Mouse (Mus musculus) cerebellum, adult 18-20 months (tissue): ENCODE data around the gene Exoc1.

ENCODE experiments used
- DNase-seq, 2 experiments: peaks; one replicate each; pipeline ENCODE4 v3.0.0; 2021

Exoc1 gene

DNA sequence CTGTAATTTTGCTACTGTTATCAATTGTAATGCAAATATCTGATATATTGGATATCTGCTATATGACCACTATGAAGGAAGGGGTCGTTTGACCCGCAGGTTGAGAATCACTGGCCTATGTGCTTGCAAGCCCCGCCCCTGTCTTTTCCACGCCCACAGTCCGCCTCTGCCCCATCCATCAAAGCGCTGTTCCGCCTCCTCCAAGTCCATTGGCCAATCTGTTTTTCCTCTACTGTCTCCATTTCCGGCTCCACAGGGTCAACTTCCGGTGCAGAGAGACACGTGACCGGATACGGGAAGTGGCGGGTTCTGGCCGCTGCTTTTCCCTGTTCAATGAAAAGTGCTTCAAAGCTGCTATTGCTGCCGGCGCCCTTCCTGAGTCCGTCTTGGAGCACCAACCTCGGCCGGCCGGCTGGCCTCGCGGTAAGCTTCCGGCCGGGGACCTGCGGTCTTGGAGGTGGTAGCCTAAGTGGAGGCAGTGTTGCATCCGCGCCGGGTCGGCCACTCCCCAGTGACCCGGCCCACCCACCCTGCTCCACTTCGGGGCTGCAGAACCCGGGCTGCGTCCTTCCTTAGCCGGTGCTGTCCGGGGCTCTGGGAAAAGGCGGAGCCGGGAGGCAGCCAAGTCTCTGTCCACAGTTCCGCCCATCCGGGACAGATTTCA is at the start of gene Exoc1:
Gene Exoc1 (plus strand): TSS at position 272 of the 664 bp plus-strand sequence.
- DNase-seq = peak; percentile 94 to 96

DNA sequence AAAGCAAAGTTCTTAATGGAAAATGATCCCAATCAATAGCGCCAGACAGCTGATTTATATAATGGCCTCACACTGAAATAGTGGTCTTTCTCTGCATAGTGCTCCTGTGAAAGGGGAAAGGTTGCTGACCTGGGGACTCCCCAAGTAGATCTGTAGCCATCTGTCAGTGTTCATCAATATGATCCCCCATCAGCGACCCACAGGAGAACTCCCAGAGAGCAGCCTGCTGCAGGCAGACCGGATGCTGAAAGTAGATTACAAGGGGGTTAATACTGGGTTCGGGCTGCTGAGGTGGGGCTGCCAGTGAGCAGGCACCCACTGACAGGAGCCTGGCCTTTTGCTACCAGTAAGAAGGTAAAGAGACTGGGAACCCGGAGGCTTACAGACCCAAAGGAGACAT is 45.3 kb upstream of the Exoc1 start, which contains the start of gene Gm7271:
Gene Gm7271 (plus strand): TSS at position 230 of the 400 bp plus-strand sequence.
- no peak for DNase-seq

DNA sequence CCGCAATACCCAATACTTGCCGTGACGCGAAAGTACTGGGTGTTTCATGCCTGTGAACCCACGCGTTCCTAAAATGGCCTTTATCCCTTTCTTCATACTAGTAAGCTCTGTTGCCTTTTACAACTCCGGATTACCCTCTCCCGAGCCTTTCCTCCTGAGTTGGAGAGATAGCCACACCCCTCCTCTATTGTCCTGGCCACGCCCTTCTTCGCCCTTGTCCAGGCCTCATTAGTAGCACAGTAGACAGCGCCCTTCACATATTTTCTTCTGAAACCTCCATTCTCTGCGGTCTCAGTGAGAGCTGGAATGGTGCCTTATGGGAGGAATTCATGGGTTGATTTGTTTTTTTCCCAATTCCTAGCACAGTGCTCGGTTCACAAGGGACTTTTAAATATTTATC is 34.0 kb upstream of the Exoc1 start:
- DNase-seq = no peak

DNA sequence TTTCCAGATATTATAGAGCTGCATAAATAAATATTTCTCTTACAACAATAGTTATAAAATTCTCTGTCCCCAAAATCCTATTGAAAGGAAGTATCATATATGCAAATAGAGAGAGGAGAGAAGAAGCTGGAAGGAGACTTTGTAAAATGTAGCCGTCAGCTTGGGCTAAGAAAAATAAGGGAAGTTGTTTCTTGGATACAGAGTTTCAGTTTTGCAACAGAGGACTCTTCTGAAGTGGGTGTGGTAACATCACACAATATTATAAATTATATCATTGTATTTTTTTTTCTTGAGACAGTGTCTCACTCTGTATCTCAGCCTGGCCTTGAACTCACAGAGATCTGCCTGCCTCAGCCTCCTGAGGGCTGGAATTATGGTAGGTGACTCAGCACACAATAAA is 6.7 kb upstream of the Exoc1 start:
- DNase-seq = no peak

DNA sequence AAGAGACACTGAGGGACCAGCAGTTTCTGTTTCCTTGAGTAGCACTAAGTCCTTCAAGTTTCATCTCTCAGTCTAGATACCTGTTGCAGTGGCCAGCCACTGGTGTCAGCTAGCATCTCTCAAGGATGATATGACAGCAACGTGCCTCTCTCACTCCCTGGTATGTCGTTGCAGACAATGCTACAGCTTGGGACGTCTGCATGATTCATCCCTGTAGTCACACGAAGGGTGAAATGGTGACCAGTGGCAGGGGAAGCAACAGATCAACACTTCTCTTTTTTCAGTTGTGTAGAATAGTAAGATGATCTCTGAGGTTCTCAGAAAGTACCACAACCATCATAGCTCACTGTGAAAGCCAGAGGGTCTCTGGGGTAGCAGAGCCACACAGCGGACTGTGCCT is 4.5 kb upstream of the Exoc1 start:
- no peak for DNase-seq

DNA sequence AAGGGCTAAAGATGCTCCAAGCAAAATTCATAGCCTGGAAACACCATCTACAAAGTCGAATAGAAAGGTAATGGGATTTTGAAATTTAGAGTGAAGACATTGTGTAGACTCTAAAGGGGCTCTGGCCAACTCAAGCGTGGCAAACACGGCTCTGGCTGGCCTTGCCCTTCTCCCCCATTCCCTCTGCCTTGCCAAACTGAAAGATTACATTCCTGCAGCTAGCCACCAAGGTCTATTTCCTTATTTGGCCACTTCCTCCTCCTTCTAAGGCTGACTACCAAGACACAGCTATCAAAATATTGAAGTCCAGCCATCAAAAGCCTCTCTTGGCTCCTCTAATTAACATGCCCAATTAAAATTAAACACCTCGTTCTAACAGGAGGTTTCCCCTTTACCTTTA is 4.0 kb upstream of the Exoc1 start:
- no peak for DNase-seq

DNA sequence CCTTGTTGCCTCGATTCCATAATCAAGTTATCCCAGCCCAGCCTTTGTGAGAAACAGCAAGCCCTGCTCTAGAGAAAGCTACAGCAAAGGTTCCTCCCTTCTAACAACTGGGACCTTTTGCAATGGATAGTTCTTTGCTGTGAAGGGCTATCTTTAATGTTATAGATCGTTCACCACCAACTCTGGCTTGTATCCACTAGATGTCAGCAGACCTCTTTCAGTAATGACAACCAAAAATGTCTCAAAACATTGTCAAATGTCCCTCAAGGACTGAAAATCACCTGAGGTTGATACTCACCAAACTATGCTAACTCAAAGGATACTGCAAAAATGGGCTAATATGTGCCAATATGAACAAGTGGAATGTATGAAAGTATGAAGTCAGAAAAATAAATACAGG is 3.3 kb upstream of the Exoc1 start:
- DNase-seq = no peak

DNA sequence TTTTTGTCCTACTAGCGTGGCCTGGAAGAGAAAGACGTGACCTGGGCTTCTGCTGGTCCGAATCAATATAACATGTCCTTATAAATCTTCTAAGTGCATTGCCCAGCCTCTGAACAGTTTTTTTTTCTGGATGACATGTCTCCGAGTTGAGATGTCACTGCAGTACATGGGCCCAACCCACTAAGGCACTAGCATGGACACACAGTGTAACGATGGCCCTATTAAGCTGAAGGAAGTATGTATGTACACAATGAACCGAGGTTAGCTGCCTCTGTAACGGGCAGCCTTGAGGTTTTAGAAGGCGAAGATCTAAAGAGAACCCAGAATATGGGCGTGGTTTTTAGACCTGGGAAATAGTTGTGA is 574 bp downstream of the Exoc1 start:
- DNase-seq = no peak

DNA sequence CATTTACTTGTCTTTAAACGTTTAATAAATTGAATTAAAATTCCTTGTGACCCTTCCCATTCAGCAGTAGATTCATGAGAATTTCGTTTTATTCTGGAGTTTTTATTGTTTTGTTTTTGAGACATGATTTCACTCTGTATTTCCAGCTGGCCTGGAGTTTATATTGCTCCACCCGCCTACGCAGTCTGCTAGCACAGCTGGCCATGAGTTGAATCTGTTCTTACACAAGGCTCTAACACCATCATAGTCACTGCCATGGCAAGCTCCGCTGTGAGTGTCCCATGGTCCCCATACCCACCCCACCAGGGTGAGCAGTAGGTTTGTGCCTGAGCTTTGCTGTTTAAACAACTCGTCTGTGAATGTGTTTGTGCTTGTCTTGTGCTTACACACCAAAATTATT is 4.1 kb downstream of the Exoc1 start:
- no peak for DNase-seq

DNA sequence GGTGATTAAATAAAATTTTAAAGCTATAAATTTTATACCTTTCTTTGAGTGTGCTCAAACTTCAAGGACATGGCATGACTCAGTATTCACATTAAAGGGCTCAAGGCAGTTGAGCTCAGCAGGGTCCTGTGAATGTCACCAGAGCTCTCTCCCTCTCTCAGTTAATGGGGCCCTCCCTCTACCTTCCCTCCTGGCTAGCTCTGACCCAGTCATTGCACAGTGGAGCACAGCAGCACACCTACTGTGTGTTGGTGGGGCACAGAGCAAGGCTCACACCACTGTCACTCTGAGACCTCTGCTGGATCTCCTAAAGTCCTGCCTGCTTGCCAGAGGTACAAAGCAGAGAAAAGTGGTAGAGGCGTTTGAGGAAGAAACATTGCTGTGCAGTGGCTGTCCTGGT is 7.1 kb downstream of the Exoc1 start:
- DNase-seq = no peak

DNA sequence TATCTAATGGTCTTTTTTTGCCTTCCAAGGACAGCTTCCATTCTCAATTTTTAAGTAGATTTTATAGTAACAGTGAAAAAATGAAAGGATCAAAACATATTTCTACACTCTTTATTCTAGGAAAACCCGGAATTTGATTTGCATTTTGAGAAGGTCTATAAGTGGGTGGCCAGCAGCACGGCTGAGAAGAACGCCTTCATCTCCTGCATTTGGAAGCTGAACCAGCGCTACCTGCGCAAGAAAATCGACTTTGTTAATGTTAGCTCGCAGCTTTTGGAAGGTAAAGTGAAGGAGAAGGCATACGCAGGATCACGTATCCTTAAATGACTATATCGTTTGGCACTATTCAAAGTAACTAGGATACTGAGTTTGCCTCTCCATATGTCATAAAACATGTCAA is 8.5 kb downstream of the Exoc1 start:
- DNase-seq = no peak

DNA sequence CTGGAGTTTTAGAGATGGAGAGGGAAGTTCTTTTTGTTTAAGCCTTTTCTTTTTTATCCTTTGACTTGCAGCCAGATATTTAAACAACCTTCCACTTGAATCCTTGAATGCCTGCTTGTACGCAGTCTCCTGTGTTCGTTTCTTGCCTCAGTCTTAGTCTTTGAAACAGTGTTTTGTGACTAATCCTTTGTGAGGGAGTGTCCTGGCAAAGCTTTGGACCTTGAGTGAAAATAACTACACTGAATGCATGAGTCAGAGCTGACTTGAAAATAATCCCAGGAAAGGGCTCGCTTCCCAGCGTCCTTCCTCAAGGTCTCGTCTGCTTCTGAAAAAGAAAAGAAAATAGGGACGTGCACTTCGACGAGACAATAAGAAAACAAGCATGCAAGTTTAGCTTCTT is 11.1 kb downstream of the Exoc1 start:
- no peak for DNase-seq

DNA sequence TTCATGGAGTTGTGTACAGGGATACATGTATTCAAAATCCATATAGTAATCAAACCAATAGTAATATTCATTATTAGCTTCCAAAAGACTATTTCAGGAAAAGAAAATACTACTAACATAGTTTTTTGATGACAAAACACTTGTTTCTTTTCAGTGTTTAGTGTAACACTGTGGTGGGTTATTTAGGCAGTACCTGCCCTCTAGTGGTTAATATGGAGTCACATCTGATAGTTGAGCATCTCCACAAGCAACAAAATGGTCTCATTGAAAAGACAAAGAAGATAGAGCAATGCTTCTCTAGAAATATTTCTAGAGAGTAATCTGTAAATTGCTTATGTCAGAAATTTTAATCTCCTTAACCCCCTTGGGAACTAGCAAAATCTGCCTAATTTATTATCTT is 11.7 kb downstream of the Exoc1 start:
- no peak for DNase-seq

DNA sequence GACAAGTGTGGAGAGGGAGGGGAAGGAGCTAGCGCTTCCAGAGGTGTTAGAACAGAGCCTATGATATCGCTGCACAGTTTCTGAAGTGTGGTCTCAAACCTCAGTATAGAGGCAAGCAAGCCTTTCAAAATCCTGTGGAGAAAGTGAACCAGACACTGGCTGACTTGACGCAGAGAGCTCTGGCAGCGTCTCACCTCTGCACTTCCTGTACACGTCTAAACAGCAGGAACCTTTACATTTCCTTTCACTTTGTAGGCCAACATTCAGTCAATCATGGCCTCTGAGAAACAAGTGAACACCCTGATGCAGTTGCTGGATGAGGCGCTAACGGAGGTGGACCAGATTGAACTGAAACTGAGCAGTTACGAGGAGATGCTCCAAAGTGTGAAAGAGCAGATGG is 14.1 kb downstream of the Exoc1 start:
- DNase-seq = no peak

DNA sequence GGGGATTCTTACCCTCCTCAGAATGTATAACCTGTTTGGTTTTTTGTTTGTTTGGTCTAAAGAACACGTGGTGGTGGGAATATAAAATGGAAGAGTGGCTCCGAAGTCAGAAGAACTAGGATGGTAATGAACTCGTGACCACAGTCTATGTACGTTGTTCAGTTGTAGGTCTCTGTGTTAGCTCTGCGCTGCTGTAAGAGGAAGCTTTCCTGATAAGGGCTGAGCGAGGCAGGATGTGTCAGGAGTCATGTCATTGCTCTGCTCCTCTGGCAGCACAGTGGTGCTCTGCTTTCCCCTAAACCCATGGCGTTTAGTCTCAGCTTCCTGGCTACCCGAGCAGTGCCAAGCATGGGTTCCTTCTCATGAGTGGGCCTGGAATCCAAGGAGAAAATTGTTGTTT is 21.3 kb downstream of the Exoc1 start:
- no peak for DNase-seq

DNA sequence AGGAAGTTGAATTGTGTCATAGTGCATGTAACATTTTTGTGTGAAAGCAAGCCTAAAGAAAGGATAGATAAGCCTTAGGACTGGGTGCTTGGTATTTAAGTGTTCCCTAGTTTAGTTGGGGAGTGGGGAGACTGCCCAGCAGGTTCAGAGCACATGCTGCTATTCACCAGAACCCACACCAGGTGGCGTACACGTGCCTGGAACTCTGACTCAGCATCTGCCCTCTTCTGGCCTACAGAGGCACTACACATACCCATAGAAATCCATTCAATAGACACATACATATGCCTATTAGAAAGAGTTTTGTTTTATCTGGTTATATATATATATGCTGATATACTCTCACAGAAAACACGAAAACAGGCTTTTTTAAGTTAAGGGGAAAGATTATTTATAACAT is 36.2 kb downstream of the Exoc1 start:
- DNase-seq = peak; percentile 12 to 14

DNA sequence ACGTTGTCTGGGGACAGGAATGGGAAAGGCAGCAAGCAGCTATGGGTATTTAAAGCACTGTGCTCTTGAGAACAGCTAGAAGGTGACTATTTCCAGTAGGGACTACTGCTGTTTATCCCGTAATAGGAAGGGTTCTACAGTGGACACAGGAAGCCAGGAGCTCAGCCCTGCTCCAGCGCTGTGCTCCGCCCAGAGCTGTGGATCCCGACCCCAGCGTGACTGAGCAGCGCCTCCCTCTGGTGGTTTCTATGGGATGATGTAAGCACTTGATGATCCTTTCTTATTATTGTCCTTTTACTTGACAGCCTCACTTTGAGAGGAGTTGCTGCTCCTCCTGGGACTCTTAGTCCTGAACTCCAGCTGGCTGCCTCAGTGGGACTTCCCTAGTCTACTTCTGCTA is 45.1 kb downstream of the Exoc1 start:
- DNase-seq = no peak

DNA sequence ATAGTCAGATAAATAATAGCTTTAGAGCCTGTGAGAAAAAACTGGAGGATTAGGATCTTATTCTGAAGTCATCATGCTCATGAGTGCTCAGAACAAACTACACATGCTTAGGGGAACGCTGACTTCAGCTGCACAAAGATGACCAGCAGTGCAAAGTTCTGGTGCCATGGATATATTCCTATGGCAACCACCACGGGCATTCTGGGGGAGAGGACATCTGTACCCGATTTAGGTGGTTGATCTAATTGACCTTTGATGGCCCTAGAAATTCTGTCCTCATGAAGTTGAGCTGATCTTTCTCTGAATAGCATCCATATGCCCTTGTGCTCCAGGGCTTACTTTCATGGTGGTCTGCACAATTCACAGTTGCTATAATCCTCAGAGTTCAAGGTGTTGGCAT is 47.9 kb downstream of the Exoc1 start:
- DNase-seq = no peak

DNA sequence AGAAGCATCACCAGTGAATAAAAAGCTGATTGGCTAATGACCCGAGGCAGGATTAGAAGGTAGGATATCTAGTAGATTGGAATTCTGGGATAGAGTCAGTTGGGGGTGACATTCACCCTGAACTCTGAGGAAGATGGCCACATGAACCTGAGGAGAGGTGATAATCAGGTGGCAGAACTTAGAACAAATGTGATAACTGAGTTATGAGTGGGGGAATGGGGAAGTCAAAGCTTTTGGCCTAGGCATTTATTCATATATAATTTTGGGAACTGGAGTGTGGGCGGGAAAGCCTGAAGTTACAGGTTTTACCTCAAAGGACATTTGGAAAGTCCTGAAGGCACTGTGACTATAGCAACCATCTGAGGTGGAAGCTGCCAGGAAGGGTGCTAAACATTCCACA is 56.3 kb downstream of the Exoc1 start:
- no peak for DNase-seq

DNA sequence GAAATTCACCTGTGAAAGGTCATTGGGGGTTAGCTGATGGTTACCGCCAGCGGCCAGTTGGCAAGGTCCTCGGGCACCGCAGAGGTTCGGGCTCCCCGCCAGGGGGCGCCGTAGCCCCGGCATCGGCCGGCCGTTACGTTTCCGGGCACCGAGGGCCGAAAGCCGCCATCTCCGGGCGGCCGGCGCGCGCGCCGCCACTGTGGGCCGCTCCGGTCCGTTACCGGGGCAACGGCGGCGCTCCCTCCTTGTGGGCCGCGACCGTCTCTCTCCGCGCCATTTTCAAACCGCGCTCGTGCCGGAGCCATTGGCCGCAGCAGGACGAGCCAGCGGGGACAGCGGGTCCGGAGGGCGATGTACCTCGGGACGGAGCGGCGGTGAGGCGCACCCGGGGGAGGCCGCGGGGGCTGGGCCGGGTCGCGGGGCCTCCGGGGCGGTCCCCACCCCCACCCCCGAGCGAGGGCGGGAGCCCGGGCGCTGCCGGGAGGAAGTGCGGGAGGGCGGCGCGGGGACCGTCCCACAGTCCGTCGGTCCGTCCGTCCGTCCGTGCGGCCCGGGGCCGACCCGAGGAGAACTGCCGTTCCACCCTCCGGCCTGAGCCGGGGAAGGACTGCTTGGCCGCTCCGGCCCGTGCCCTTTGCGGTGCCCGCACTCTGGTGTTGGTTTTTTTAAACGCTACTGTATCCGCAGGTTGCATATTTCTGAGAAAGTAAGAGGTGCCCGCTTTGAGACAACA is 59.6 kb downstream of the Exoc1 start, which contains the start of gene Cep135:
Gene Cep135 (plus strand): TSS at position 148 of the 733 bp plus-strand sequence.
- peak; percentile 86 to 93 for DNase-seq

DNA sequence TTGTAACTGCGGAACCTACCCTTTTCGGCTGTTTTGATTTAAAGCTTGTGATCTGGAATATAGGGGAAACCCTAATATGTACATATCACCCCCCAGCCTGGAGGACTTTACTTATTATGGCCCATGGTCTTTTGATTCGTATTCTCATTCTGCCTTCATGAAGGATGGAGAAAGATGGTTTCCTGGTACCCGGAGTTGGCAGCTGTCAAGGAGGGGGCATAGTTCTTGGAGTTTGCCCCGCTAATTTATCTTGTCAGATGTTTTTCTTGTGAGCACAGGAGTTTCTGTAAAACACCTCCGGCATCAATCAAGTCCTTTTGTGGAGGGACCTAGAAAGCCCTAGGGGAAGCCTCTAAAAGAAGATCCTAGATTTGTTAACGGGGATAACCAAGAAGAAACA is 60.2 kb downstream of the Exoc1 start:
- DNase-seq = no peak

DNA sequence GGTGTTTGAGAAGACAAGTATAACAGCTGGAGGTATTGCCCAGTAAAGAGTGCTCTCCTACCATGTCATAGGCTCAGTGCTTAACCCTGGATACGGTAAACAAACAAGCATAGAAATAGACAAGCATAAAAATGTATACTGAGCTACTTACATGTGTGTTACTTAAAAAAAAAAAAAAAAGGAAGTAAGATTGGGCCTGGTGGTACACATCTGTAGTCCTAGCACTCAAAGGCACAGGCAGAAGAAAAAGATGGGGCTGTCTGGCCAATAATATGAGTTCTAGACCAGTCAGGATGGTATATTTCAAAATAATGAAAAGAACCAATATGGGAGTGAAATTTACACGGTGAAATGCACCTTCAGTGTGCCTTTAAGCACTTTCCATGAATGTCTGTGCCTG is 60.9 kb downstream of the Exoc1 start:
- DNase-seq = no peak

DNA sequence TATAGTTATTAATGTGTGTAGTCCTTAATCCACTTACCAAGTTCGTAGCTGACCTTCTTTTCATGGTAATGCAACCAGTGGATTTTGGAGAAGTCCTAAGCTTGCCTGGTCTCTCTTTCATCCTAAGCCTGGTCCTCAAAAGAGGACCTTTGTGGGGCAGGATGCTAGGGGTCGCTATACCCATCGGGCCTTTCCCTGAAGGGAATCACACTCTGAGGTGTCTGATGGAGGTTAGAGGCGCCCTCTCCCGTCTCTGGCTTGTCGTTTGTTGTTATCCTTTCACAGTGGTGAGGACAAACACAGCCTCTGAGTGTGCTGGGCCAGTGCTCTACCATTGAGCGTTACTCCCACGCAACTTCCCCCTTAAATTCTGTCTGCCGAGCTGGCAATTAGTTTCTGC is 62.8 kb downstream of the Exoc1 start:
- DNase-seq = no peak

DNA sequence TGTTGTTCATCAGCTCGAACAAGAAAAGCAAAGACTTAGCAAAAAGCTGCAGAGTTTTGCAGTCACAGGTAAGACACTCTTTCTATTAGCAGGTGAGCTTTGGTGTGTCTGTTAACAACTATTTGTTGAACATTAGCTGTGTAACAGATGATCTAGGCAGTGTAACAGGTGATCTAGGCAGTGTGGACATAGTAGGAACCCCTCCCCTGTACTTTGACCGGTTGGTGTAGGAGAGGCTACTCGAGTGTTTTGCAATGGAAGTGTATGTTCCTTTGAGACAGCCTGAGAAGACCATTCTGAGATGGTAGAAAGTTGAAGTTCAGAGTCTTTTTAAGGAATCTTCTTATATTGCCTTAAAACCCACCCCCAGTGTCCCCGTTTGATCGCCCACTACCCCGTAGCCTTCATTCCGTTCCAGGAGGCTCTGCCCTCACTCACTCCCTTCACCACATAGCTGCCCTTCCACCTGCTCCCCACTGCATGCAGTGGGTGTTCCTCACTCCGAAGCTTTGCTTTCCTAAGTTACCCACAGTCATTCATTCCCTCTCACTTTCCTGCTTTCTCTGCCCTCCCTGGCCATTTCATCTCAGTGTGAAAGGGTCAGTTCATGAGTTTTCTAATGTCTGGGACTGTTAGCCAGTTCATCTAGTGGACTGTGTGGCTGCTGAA is 80.7 kb downstream of the Exoc1 start:
- DNase-seq = no peak
